Mouse (Mus musculus) stomach, postnatal 0 days (tissue): Measurements from ENCODE around the gene Bcar3. TPM values are rescaled to one million over a fixed set of nuclear protein-coding genes. Genes with fewer than 3 reads are reported as not detected.
A peak's percentile ranks its signal among the peaks of the same experiment; 100 is the strongest.

Experiments
- ATAC-seq: fragments of 200-750 bp; cut with Nextera tagmentation; 2 replicates; pipeline ENCODE4 v1.8.0; 2017; ENCODE audit not compliant: low FRiP score, low TSS enrichment
- DNase-seq: peaks from one replicate; pipeline ENCODE4 v3.0.0-alpha.2; 2016; ENCODE audit warnings: low spot score
- H3K27ac ChIP-seq: fragments of 300-500 bp; sonication (generic); replicated peaks from 2 replicates; pipeline ENCODE4 v1.5.1; 2014; ENCODE audit warnings: mild to moderate bottlenecking, control low read depth
- H3K27me3 ChIP-seq: fragments of 300-500 bp; sonication (generic); 2 replicates; pipeline ENCODE4 v1.6.1; 2014; ENCODE audit warnings: low read length; ENCODE audit not compliant: control insufficient read depth, insufficient read depth
- H3K36me3 ChIP-seq: fragments of 300-500 bp; sonication (generic); 2 replicates; pipeline ENCODE4 v1.6.1; 2014; ENCODE audit warnings: low read length, mixed read lengths; ENCODE audit not compliant: control insufficient read depth, insufficient read depth
- H3K4me1 ChIP-seq: fragments of 300-500 bp; sonication (generic); replicated peaks from 2 replicates; pipeline ENCODE4 v1.6.1; 2014; ENCODE audit warnings: antibody characterized with exemption; ENCODE audit not compliant: control insufficient read depth, insufficient read depth
- H3K4me2 ChIP-seq: fragments of 300-500 bp; sonication (generic); replicated peaks from 2 replicates; pipeline ENCODE4 v1.6.1; 2014; ENCODE audit warnings: low read depth, mild to moderate bottlenecking, control low read depth, moderate library complexity
- H3K4me3 ChIP-seq: fragments of 300-500 bp; sonication (generic); 2 replicates; pipeline ENCODE4 v1.5.1; 2014; ENCODE audit warnings: low read depth, low read length, control low read depth
- H3K9ac ChIP-seq: fragments of 300-500 bp; sonication (generic); 2 replicates; pipeline ENCODE4 v1.6.1; 2014; ENCODE audit warnings: mild to moderate bottlenecking, low read length, control low read depth, mixed read lengths
- H3K9me3 ChIP-seq: fragments of 300-500 bp; sonication (generic); 2 replicates; pipeline ENCODE4 v1.6.1; 2016; ENCODE audit warnings: low read length; ENCODE audit not compliant: control insufficient read depth
- CTCF ChIP-seq: IDR thresholded peaks from 2 replicates; pipeline ENCODE4 v1.5.1; 2016; ENCODE audit warnings: antibody characterized with exemption, low read depth, mild to moderate bottlenecking, moderate library complexity
- EP300 ChIP-seq: optimal IDR thresholded peaks from 2 replicates; pipeline ENCODE3; 2016; ENCODE audit warnings: antibody characterized with exemption
- WGBS: fragments of 180-500 bp; shearing (Covaris S2); extraction: QIAGEN DNeasy Blood & Tissue Kit; methylation state at CpG from one replicate; pipeline ENCODE4 v1.1.7; 2014; 5-methylcytosine and 5-hydroxymethylcytosine counted together
- polyA plus RNA-seq: library from polyadenylated mRNA; unstranded; fragments of >200 nt; fragmentation: Nextera tagmentation; extraction: Ambion mirVana; gene quantifications from 2 replicates; pipeline ENCODE4 v1.2.1, GENCODE M21; 2015

Bcar3 gene
- polyA plus RNA-seq, 1 experiment from 2014 or later, result 12.6 TPM

- Histone ChIP-seq H3K36me3 (no peaks in the 10 kb centered on the region), H3K4me1 (no peaks in the 10 kb centered on the region), H3K9me3 (no peaks in the 10 kb centered on the region), H3K4me3 (no peak overlapping the region), H3K27me3 (no peaks in the 10 kb centered on the region), H3K4me2 (no peak overlapping the region), H3K9ac (no peak overlapping the region), H3K27ac (no peak overlapping the region)
- ATAC-seq (no peak), DNase-seq (no peak)
- 54% methylated on average over 13 of the region's 13 CpGs for WGBS
- TF ChIP-seq EP300 (no peak), CTCF (no peak)
Observed at GRCm38 (mm10) chr3:122519082-122519481, 225.1 kb downstream of the Bcar3 start.

GRCm38 (mm10) chr3:122520365-122520764, 226.4 kb downstream of the Bcar3 start:
- Histone ChIP-seq H3K9ac (no peak overlapping the region), H3K4me2 (no peak overlapping the region), H3K4me3 (no peak overlapping the region), H3K4me1 (no peaks in the 10 kb centered on the region), H3K27ac (peak overlapping the region; percentile 35; the same call in 1 of the 2 replicates), H3K9me3 (no peaks in the 10 kb centered on the region), H3K27me3 (no peaks in the 10 kb centered on the region), H3K36me3 (0 out of 2 replicates have a peak, but pooled peaks cover 2% of the 10 kb centered on the region)
- ATAC-seq, result no peak
- no peak for DNase-seq
- TF ChIP-seq CTCF (no peak), EP300 (no peak)
- WGBS, result 80% methylated on average over 3 of the region's 3 CpGs

GRCm38 (mm10) chr3:122520875-122521274, 226.9 kb downstream of the Bcar3 start:
- WGBS, result 90% methylated on average over 4 of the region's 4 CpGs

GRCm38 (mm10) chr3:122521294-122521693, 227.4 kb downstream of the Bcar3 start:
- 0 out of 2 replicates have a peak, but pooled peaks cover 2% of the 10 kb centered on the region for H3K36me3 ChIP-seq
- no peaks in the 10 kb centered on the region for H3K4me1 ChIP-seq
- H3K9ac ChIP-seq, result no peak overlapping the region
- H3K27me3 ChIP-seq, result no peaks in the 10 kb centered on the region
- peak overlapping the region; percentile 35; the same call in 1 of the 2 replicates for H3K27ac ChIP-seq
- TF ChIP-seq CTCF (no peak), EP300 (no peak)
- no peak overlapping the region for H3K4me2 ChIP-seq
- no peak overlapping the region for H3K4me3 ChIP-seq
- peak; percentile 84 for ATAC-seq
- 36% methylated on average over 1 of the region's 1 CpGs for WGBS
- no peaks in the 10 kb centered on the region for H3K9me3 ChIP-seq
- DNase-seq, result no peak

More at GRCm38 (mm10) chr3:122520875-122521274, 226.9 kb downstream of the Bcar3 start:
- no peak overlapping the region for H3K4me3 ChIP-seq
- no peak overlapping the region for H3K9ac ChIP-seq
- no peak for DNase-seq
- no peaks in the 10 kb centered on the region for H3K9me3 ChIP-seq
- no peaks in the 10 kb centered on the region for H3K4me1 ChIP-seq
- no peak for TF ChIP-seq CTCF
- TF ChIP-seq EP300, result no peak
- H3K4me2 ChIP-seq, result no peak overlapping the region
- 0 out of 2 replicates have a peak, but pooled peaks cover 2% of the 10 kb centered on the region for H3K36me3 ChIP-seq
- peak; percentile 67 for ATAC-seq
- H3K27ac ChIP-seq, result peak overlapping the region; percentile 35; the same call in 1 of the 2 replicates
- H3K27me3 ChIP-seq, result no peaks in the 10 kb centered on the region

- no peaks in the 10 kb centered on the region for H3K27me3 ChIP-seq
- 54% methylated on average over 3 of the region's 3 CpGs for WGBS
- peaks cover 2% of the 10 kb centered on the region; the same call in 1 of the 2 replicates for H3K36me3 ChIP-seq
- H3K4me3 ChIP-seq, result no peak overlapping the region
- H3K9ac ChIP-seq, result no peak overlapping the region
- no peaks in the 10 kb centered on the region for H3K9me3 ChIP-seq
- no peaks in the 10 kb centered on the region for H3K4me1 ChIP-seq
- H3K4me2 ChIP-seq, result no peak overlapping the region
- H3K27ac ChIP-seq, result 0 out of 2 replicates have a peak overlapping the region, but pooled peaks have one; percentile 5
- DNase-seq (no peak), ATAC-seq (0 out of 2 replicates have a peak, but pooled peaks have one; percentile 41)
- TF ChIP-seq EP300, result no peak
- no peak for TF ChIP-seq CTCF
Observed at GRCm38 (mm10) chr3:122528477-122528876, 234.5 kb downstream of the Bcar3 start.

- no peak overlapping the region for H3K4me3 ChIP-seq
- no peaks in the 10 kb centered on the region for H3K4me1 ChIP-seq
- H3K4me2 ChIP-seq, result no peak overlapping the region
- WGBS, result 71% methylated on average over 8 of the region's 8 CpGs
- no peak overlapping the region for H3K9ac ChIP-seq
- ATAC-seq (peak; percentile 48; the same call in 1 of the 2 replicates), DNase-seq (no peak)
- TF ChIP-seq CTCF, result no peak
- TF ChIP-seq EP300, result no peak
- H3K9me3 ChIP-seq, result no peaks in the 10 kb centered on the region
- peaks cover 8% of the 10 kb centered on the region; the same call in 1 of the 2 replicates for H3K36me3 ChIP-seq
- H3K27me3 ChIP-seq, result no peaks in the 10 kb centered on the region
- H3K27ac ChIP-seq, result 0 out of 2 replicates have a peak overlapping the region, but pooled peaks have one; percentile 4
Observed at GRCm38 (mm10) chr3:122535938-122536703, 242.2 kb downstream of the Bcar3 start.
